Mouse (Mus musculus): ENCODE data around the gene Scn3a. TPM values are rescaled to one million over a fixed set of nuclear protein-coding genes. Genes with fewer than 3 reads are reported as not detected.
A peak's percentile ranks its signal among the peaks of the same experiment; 100 is the strongest.

Scn3a gene
- total RNA-seq (2012; rRNA removed) (0.04 and 0.13 TPM in 2 replicates), total RNA-seq (2014; rRNA removed) (0.23 and 0.24 TPM in 2 replicates), polyA plus RNA-seq (2012; ENCODE audit: insufficient read length, low read depth) (0.33 and 0.63 TPM in 2 replicates)

DNA sequence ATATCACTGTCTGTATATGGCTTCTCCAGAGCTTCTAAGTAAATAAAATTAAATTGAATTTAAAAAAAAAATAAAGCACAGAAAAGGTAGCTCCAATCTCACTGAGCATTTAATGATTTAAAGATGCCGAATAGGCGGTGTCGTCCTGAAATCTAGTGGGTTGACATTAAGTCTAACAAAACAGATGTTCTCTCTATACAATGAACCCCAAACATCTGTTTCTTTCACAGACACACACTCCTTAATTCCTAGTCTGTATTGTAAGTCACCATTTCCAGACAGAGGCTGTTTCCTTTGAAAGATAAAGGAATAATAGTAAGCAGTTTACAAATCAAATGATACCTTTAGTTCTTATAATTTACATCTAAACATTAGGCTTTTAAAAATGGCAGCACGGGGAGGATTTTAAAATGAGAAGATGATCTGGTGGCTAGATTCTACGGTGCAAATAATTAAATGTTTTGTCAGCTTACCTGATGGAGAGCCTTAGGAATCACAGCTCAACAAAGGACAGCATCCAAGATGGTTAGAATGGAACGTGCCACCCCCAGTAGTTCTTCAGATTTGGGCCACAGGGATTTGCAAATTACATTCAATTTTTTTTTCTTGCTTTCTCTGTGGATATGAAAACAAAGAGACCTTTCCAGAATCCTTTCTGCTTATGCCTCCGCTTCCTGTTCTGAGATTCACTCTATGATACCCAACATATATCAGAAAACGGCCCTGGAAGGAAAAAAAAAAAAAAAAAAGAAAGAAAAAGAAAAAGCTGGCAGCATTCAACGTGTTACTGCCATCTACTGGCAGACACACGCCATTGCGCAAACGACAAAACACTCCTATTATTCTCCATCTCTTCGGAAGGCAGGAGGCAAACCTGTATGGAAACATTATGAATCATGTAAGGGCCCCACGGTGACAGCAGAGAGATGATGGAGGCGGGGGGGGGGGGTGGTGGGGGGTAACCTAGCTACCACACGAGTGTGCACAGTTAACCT lies at the start of gene Scn3a:
Scn3a (minus strand) TSS at position 835 of the 995 bp plus-strand sequence.
- TF ChIP-seq SIN3A (IDR thresholded peaks at IDR 0.05; ENCODE audit: low read length) (no peak), MXI1 (IDR thresholded peaks at IDR 0.05; ENCODE audit: low read depth, low read length) (no peak), JUN (IDR thresholded peaks at IDR 0.05; ENCODE audit: insufficient read depth, low read depth, low read length) (no peak), RAD21 (IDR thresholded peaks at IDR 0.05; ENCODE audit: low read depth, low read length) (peak; percentile 87), ZC3H11A (IDR thresholded peaks at IDR 0.05; ENCODE audit: low read depth, low read length) (peak; percentile 73), NELFE (IDR thresholded peaks at IDR 0.05; ENCODE audit: low read depth, low read length) (0 out of 2 replicates have a peak, but pooled peaks have one; percentile 18), MEF2A (IDR thresholded peaks at IDR 0.05; ENCODE audit: borderline replicate concordance, low read depth, low read length) (0 out of 2 replicates have a peak, but pooled peaks have one; percentile 32), SMC3 (IDR thresholded peaks at IDR 0.05; ENCODE audit: low read depth, low read length) (peak; percentile 89), ZNF384 (IDR thresholded peaks at IDR 0.05; ENCODE audit: low read depth, low read length) (peak; percentile 99), TCF12 (IDR thresholded peaks at IDR 0.05; ENCODE audit: low read depth, low read length) (no peak), CHD1 (IDR thresholded peaks at IDR 0.05; ENCODE audit: low read depth, low read length) (no peak), CTCF (conservative IDR thresholded peaks at IDR 0.05 in 1 of 2, IDR thresholded peaks at IDR 0.05 in 1 of 2; ENCODE audit: low read depth in 2 of 2, low read length in 2 of 2) (peak; percentile 71 to 90), E2F4 (IDR thresholded peaks at IDR 0.05; ENCODE audit: insufficient replicate concordance, low read depth, low read length) (no peak)
- dilution Hi-C loops (cut with MboI; ENCODE audit: extremely low pct_ligation_motif_present, extremely low pct_unique_long_range_greater_than_20kb, low sequenced_read_pairs) (no loop called here), in situ Hi-C loops (cut with MboI; ENCODE audit: low pct_ligation_motif_present, low pct_unique_long_range_greater_than_20kb, low sequenced_read_pairs) (loop anchor here (25.0 kb wide), 1 partner anchor 430 kb away; no protein-coding TSS in a partner anchor)
- H3K4me3 ChIP-seq (replicated peaks in 1 of 3; ENCODE audit: low read depth in 2 of 3, low read length in 2 of 3, poor library complexity in 1 of 3): no peak within 1 kb of the TSS
- no peaks in the 10 kb centered on the region for H3K4me1 ChIP-seq (ENCODE audit: control insufficient read depth in 1 of 2, insufficient read depth in 2 of 2)
- no peaks in the 10 kb centered on the region for H3K36me3 ChIP-seq (replicated peaks in 1 of 2; ENCODE audit: control insufficient read depth in 1 of 2, insufficient read depth in 1 of 2, low read length in 1 of 2)
- H3K4me2 ChIP-seq (ENCODE audit: insufficient read depth, low read depth, poor library complexity, severe bottlenecking): no peak within 1 kb of the TSS
- no peak within 1 kb of the TSS for H3K27ac ChIP-seq (ENCODE audit: insufficient read depth, low read depth)
- peak; percentile 63 for DNase-seq (ENCODE audit: extremely low read depth)
- H3K27me3 ChIP-seq (replicated peaks): no peaks in the 10 kb centered on the region
- H3K9me3 ChIP-seq (replicated peaks; ENCODE audit: low read length): no peaks in the 10 kb centered on the region
- no peak within 1 kb of the TSS for H3K9ac ChIP-seq (ENCODE audit: insufficient read depth, low read depth)
- H3K79me2 ChIP-seq (replicated peaks; ENCODE audit: control insufficient read depth, extremely low read depth, insufficient read depth, poor library complexity, severe bottlenecking): no peaks in the 10 kb centered on the region

DNA sequence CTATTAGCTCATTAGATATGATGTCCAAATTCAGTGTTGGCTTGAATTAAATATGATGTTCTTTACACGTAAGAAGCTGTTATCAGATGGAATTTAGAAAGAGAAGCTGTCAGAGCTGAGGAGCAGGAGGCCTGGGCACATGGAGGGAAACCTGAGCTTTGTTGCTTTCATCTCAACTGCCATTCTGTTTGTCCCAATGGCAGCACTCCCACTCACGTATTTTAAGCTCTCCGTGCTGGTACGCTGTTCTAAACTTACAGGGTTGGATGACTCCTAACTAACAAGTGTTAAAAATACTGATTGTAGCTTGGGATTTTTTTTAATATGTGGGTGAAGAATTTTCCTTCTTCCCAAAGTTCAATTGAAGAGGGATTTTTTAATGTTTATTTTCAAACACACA lies 44.5 kb upstream of the Scn3a start:
- no peaks in the 10 kb centered on the region for H3K9me3 ChIP-seq (replicated peaks; ENCODE audit: low read length)
- no peak for DNase-seq (ENCODE audit: extremely low read depth)
- no peaks in the 10 kb centered on the region for H3K79me2 ChIP-seq (replicated peaks; ENCODE audit: control insufficient read depth, extremely low read depth, insufficient read depth, poor library complexity, severe bottlenecking)
- H3K4me2 ChIP-seq (ENCODE audit: insufficient read depth, low read depth, poor library complexity, severe bottlenecking): no peak overlapping the region
- H3K4me3 ChIP-seq (replicated peaks in 1 of 3; ENCODE audit: low read depth in 2 of 3, low read length in 2 of 3, poor library complexity in 1 of 3): no peak overlapping the region
- no peaks in the 10 kb centered on the region for H3K36me3 ChIP-seq (replicated peaks in 1 of 2; ENCODE audit: control insufficient read depth in 1 of 2, insufficient read depth in 1 of 2, low read length in 1 of 2)
- in situ Hi-C loops (cut with MboI; ENCODE audit: low pct_ligation_motif_present, low pct_unique_long_range_greater_than_20kb, low sequenced_read_pairs) (no loop called here), dilution Hi-C loops (cut with MboI; ENCODE audit: extremely low pct_ligation_motif_present, extremely low pct_unique_long_range_greater_than_20kb, low sequenced_read_pairs) (no loop called here)
- H3K27ac ChIP-seq (ENCODE audit: insufficient read depth, low read depth): no peak overlapping the region
- no peaks in the 10 kb centered on the region for H3K4me1 ChIP-seq (ENCODE audit: control insufficient read depth in 1 of 2, insufficient read depth in 2 of 2)
- TF ChIP-seq CTCF (conservative IDR thresholded peaks at IDR 0.05 in 1 of 2, IDR thresholded peaks at IDR 0.05 in 1 of 2; ENCODE audit: low read depth in 2 of 2, low read length in 2 of 2) (no peak), RCOR1 (conservative IDR thresholded peaks at IDR 0.05; ENCODE audit: low read depth, low read length) (no peak), ZMIZ1 (IDR thresholded peaks at IDR 0.05; ENCODE audit: low read depth, low read length) (no peak), TCF12 (IDR thresholded peaks at IDR 0.05; ENCODE audit: low read depth, low read length) (no peak), E2F4 (IDR thresholded peaks at IDR 0.05; ENCODE audit: insufficient replicate concordance, low read depth, low read length) (no peak), RAD21 (IDR thresholded peaks at IDR 0.05; ENCODE audit: low read depth, low read length) (no peak), MXI1 (IDR thresholded peaks at IDR 0.05; ENCODE audit: low read depth, low read length) (no peak), USF1 (IDR thresholded peaks at IDR 0.05; ENCODE audit: low read depth, low read length) (no peak)
- H3K9ac ChIP-seq (ENCODE audit: insufficient read depth, low read depth): no peak overlapping the region
- H3K27me3 ChIP-seq (replicated peaks): no peaks in the 10 kb centered on the region

All from CH12.LX (cell line).